Mouse (Mus musculus): Measurements from ENCODE around the gene Hspb8. TPM values are rescaled to one million over a fixed set of nuclear protein-coding genes. Genes with fewer than 3 reads are reported as not detected.

Gene Hspb8
- total and polyA plus RNA-seq, 2 experiments from 2014 or later = 26.9 to 102 TPM

GRCm38 (mm10) chr5:116360751-116361150, 61.9 kb downstream of the Hspb8 start:
- Histone ChIP-seq H3K36me3 (replicated peaks; ENCODE audit: control insufficient read depth, insufficient read depth, low read length) (no peaks in the 10 kb centered on the region), H3K4me1 (ENCODE audit: control insufficient read depth, insufficient read depth) (no peaks in the 10 kb centered on the region), H3K9ac (replicated peaks; ENCODE audit: low read depth, low read length) (no peak overlapping the region), H3K27me3 (ENCODE audit: control insufficient read depth, insufficient read depth, low read length) (no peaks in the 10 kb centered on the region), H3K4me3 (ENCODE audit: low read depth, low read length) (no peak overlapping the region), H3K9me3 (replicated peaks; ENCODE audit: control insufficient read depth, low read length) (peaks cover 3% of the 10 kb centered on the region; the same call in 1 of the 2 replicates), H3K27ac (ENCODE audit: low read depth) (no peak overlapping the region), H3K4me2 (ENCODE audit: low read depth, low read length) (no peak overlapping the region)
- WGBS = 39% methylated on average over 4 of the region's 4 CpGs
- ATAC-seq (ENCODE audit: insufficient read depth, low read depth) (no peak), DNase-seq (ENCODE audit: low spot score) (no peak)
- TF ChIP-seq EP300 (IDR thresholded peaks at IDR 0.05; ENCODE audit: low read depth) (no peak), CTCF (IDR thresholded peaks at IDR 0.05; ENCODE audit: low read depth) (no peak)

Other genes with a start within 250 kb of the Hspb8 start
- gene Ccdc60, start 133.9 kb downstream of the Hspb8 start, total RNA-seq (2014; rRNA removed; ENCODE audit: low replicate concordance) = not detected in 2 replicates
- 0.11 and 0.16 TPM in 2 replicates for gene Ccdc60, start 133.9 kb downstream of the Hspb8 start, polyA plus RNA-seq (2015; fragmentation: Nextera tagmentation; extraction: Ambion mirVana)
- gene Srrm4, start 169.0 kb upstream of the Hspb8 start, total RNA-seq (2014; rRNA removed; ENCODE audit: low replicate concordance) = 0.19 and 1.1 TPM in 2 replicates
- gene Srrm4, start 169.0 kb upstream of the Hspb8 start, polyA plus RNA-seq (2015; fragmentation: Nextera tagmentation; extraction: Ambion mirVana) = 0.93 and 1.1 TPM in 2 replicates